Mouse (Mus musculus) gastrocnemius, postnatal 4 days (tissue): Measurements from ENCODE around the gene Recql5. TPM values are rescaled to one million over a fixed set of nuclear protein-coding genes. Genes with fewer than 3 reads are reported as not detected.
A peak's percentile ranks its signal among the peaks of the same experiment; 100 is the strongest.

Experiments used
- DNase-seq, 2 experiments: peaks; one replicate each; pipeline ENCODE4 v3.0.0; 2021 to 2022; ENCODE audit warnings: low spot score in 2 of 2, mixed read lengths in 2 of 2
- total RNA-seq, 2 experiments: library from RNA; stranded (reverse); gene quantifications; 2 replicates each; pipeline ENCODE4 v1.2.3; 2021

Gene Recql5
- total RNA-seq, 2 experiments from 2014 or later: 8.6 to 12.9 TPM

- no peak for DNase-seq
Observed at GRCm38 (mm10) chr11:115941980-115942379, 8.7 kb upstream of the Recql5 start.

GRCm38 (mm10) chr11:115939690-115940329 lies 6.5 kb upstream of the Recql5 start:
- DNase-seq: peak in 1 of 2 experiments; percentile 63

- DNase-seq: no peak
Observed at GRCm38 (mm10) chr11:115933747-115934110, 452 bp upstream of the Recql5 start.

- no peak for DNase-seq
Observed at GRCm38 (mm10) chr11:115931235-115931634, 2.0 kb downstream of the Recql5 start.

- DNase-seq: no peak
Observed at GRCm38 (mm10) chr11:115929818-115930217, 3.5 kb downstream of the Recql5 start.

GRCm38 (mm10) chr11:115929031-115929430 lies 4.2 kb downstream of the Recql5 start:
- DNase-seq: no peak

GRCm38 (mm10) chr11:115921986-115922385 lies 11.3 kb downstream of the Recql5 start:
- DNase-seq: no peak

GRCm38 (mm10) chr11:115920110-115920818 lies 13.0 kb downstream of the Recql5 start:
- no peak for DNase-seq

- DNase-seq: no peak
Observed at GRCm38 (mm10) chr11:115919073-115919472, 14.2 kb downstream of the Recql5 start.

- DNase-seq: no peak
Observed at GRCm38 (mm10) chr11:115918637-115919036, 14.6 kb downstream of the Recql5 start.

GRCm38 (mm10) chr11:115916579-115916978 lies 16.7 kb downstream of the Recql5 start:
- no peak for DNase-seq

GRCm38 (mm10) chr11:115911632-115912376 lies 21.5 kb downstream of the Recql5 start, which contains the start of gene Smim6:
Smim6 (plus strand) TSS chr11:115912017.
- no peak for DNase-seq

- no peak for DNase-seq
Observed at GRCm38 (mm10) chr11:115911134-115911561, 22.1 kb downstream of the Recql5 start.

GRCm38 (mm10) chr11:115906521-115906920 lies 26.8 kb downstream of the Recql5 start:
- DNase-seq: no peak

- DNase-seq: no peak
Observed at GRCm38 (mm10) chr11:115906116-115906515, 27.2 kb downstream of the Recql5 start.

GRCm38 (mm10) chr11:115904956-115905790 lies 28.1 kb downstream of the Recql5 start:
- no peak for DNase-seq

- no peak for DNase-seq
Observed at GRCm38 (mm10) chr11:115904231-115904955, 28.9 kb downstream of the Recql5 start.

GRCm38 (mm10) chr11:115903384-115904230 lies 29.7 kb downstream of the Recql5 start:
- no peak for DNase-seq

GRCm38 (mm10) chr11:115902831-115903230 lies 30.4 kb downstream of the Recql5 start:
- DNase-seq: no peak
